Mouse (Mus musculus) kidney, embryonic 15.5 days (tissue): ENCODE measurements around the gene Alkbh4. TPM values are rescaled to one million over a fixed set of nuclear protein-coding genes. Genes with fewer than 3 reads are reported as not detected.
A peak's percentile ranks its signal among the peaks of the same experiment; 100 is the strongest.

Experiments used
- ATAC-seq: fragments of 200-750 bp; cut with Nextera tagmentation; replicated peaks from 2 replicates; pipeline ENCODE4 v1.8.0; 2017; ENCODE audit warnings: moderate TSS enrichment; ENCODE audit not compliant: low FRiP score
- H3K27ac ChIP-seq: fragments of 300-500 bp; sonication (generic); 2 replicates; pipeline ENCODE4 v1.5.1; 2015; ENCODE audit warnings: mild to moderate bottlenecking, inconsistent platforms
- H3K27me3 ChIP-seq: fragments of 300-500 bp; sonication (generic); 2 replicates; pipeline ENCODE4 v1.6.1; 2015; ENCODE audit warnings: inconsistent platforms
- H3K36me3 ChIP-seq: fragments of 300-500 bp; sonication (generic); 2 replicates; pipeline ENCODE4 v1.6.1; 2015; ENCODE audit warnings: inconsistent platforms
- H3K4me1 ChIP-seq: fragments of 300-500 bp; sonication (generic); 2 replicates; pipeline ENCODE4 v1.6.1; 2015; ENCODE audit warnings: inconsistent platforms
- H3K4me2 ChIP-seq: fragments of 300-500 bp; sonication (generic); 2 replicates; pipeline ENCODE4 v1.6.1; 2015; ENCODE audit warnings: moderate library complexity, mild to moderate bottlenecking, inconsistent platforms
- H3K4me3 ChIP-seq: fragments of 300-500 bp; sonication (generic); replicated peaks from 2 replicates; pipeline ENCODE4 v1.5.1; 2015; ENCODE audit warnings: mild to moderate bottlenecking, inconsistent platforms
- H3K9ac ChIP-seq: fragments of 300-500 bp; sonication (generic); 2 replicates; pipeline ENCODE4 v1.6.1; 2015; ENCODE audit warnings: mild to moderate bottlenecking, inconsistent platforms
- H3K9me3 ChIP-seq: fragments of 300-500 bp; sonication (generic); replicated peaks from 2 replicates; pipeline ENCODE4 v1.6.1; 2016; ENCODE audit warnings: inconsistent platforms
- WGBS: fragments of 180-500 bp; shearing (Covaris S2); methylation state at CpG from one replicate; pipeline ENCODE4 v1.1.7; 2015; ENCODE audit warnings: mixed read lengths; 5-methylcytosine and 5-hydroxymethylcytosine counted together
- polyA plus RNA-seq: library from polyadenylated mRNA; unstranded; fragments of >200 nt; fragmentation: Nextera tagmentation; extraction: Ambion mirVana; gene quantifications from 2 replicates; pipeline ENCODE4 v1.2.1, GENCODE M21; 2015

The Alkbh4 gene
- polyA plus RNA-seq = 15.7 and 16.9 TPM in 2 replicates

- no peaks in the 10 kb centered on the region for H3K27me3 ChIP-seq
- peak within 1 kb of the TSS; percentile 71 for H3K4me2 ChIP-seq
- peaks cover 44% of the 10 kb centered on the region for H3K36me3 ChIP-seq
- WGBS = under 1% methylated on average over 60 of the region's 60 CpGs
- peak within 1 kb of the TSS; percentile 84 for H3K27ac ChIP-seq
- H3K9me3 ChIP-seq = no peaks in the 10 kb centered on the region
- peak within 1 kb of the TSS; percentile 73 for H3K4me3 ChIP-seq
- ATAC-seq = peak; percentile 93
- peak within 1 kb of the TSS; percentile 79 for H3K9ac ChIP-seq
- peaks cover 22% of the 10 kb centered on the region for H3K4me1 ChIP-seq
Measured at GRCm38 (mm10) chr5:136135571-136136291, at the start of gene Alkbh4, which contains the start of gene Lrwd1. Alkbh4 (plus strand) TSS chr5:136136146. Lrwd1 (minus strand) TSS chr5:136136074.

- Histone ChIP-seq H3K4me2 (no peak overlapping the region), H3K9me3 (no peaks in the 10 kb centered on the region), H3K36me3 (no peaks in the 10 kb centered on the region), H3K27ac (no peak overlapping the region), H3K9ac (no peak overlapping the region), H3K4me1 (peaks cover 38% of the 10 kb centered on the region), H3K27me3 (no peaks in the 10 kb centered on the region), H3K4me3 (no peak overlapping the region)
- no peak for ATAC-seq
- 90% methylated on average over 8 of the region's 8 CpGs for WGBS
Measured at GRCm38 (mm10) chr5:136086290-136086689, 49.7 kb upstream of the Alkbh4 start.

- H3K27ac ChIP-seq = no peak overlapping the region
- H3K4me3 ChIP-seq = no peak overlapping the region
- 24% methylated on average over 14 of the region's 14 CpGs for WGBS
- H3K9me3 ChIP-seq = no peaks in the 10 kb centered on the region
- no peak overlapping the region for H3K4me2 ChIP-seq
- no peaks in the 10 kb centered on the region for H3K36me3 ChIP-seq
- no peak overlapping the region for H3K9ac ChIP-seq
- ATAC-seq = no peak
- no peaks in the 10 kb centered on the region for H3K27me3 ChIP-seq
- H3K4me1 ChIP-seq = peaks cover 30% of the 10 kb centered on the region
Measured at GRCm38 (mm10) chr5:136088821-136089575, 46.9 kb upstream of the Alkbh4 start.

- no peak for ATAC-seq
- no peaks in the 10 kb centered on the region for H3K27me3 ChIP-seq
- H3K9ac ChIP-seq = no peak overlapping the region
- WGBS = 65% methylated on average over 5 of the region's 5 CpGs
- no peak overlapping the region for H3K4me2 ChIP-seq
- H3K9me3 ChIP-seq = no peaks in the 10 kb centered on the region
- peaks cover 11% of the 10 kb centered on the region; the same call in 1 of the 2 replicates for H3K4me1 ChIP-seq
- no peak overlapping the region for H3K4me3 ChIP-seq
- no peak overlapping the region for H3K27ac ChIP-seq
- no peaks in the 10 kb centered on the region for H3K36me3 ChIP-seq
Measured at GRCm38 (mm10) chr5:136091927-136092326, 44.0 kb upstream of the Alkbh4 start.

GRCm38 (mm10) chr5:136094249-136095010 lies 41.5 kb upstream of the Alkbh4 start:
- Histone ChIP-seq H3K36me3 (no peaks in the 10 kb centered on the region), H3K4me3 (no peak overlapping the region), H3K4me1 (no peaks in the 10 kb centered on the region), H3K9ac (no peak overlapping the region), H3K27ac (no peak overlapping the region), H3K27me3 (no peaks in the 10 kb centered on the region), H3K4me2 (no peak overlapping the region), H3K9me3 (no peaks in the 10 kb centered on the region)
- ATAC-seq = no peak
- WGBS = 50% methylated on average over 8 of the region's 8 CpGs

GRCm38 (mm10) chr5:136095089-136095488 lies 40.9 kb upstream of the Alkbh4 start:
- H3K4me3 ChIP-seq = no peak overlapping the region
- no peaks in the 10 kb centered on the region for H3K9me3 ChIP-seq
- no peaks in the 10 kb centered on the region for H3K4me1 ChIP-seq
- WGBS = 71% methylated on average over 7 of the region's 7 CpGs
- H3K4me2 ChIP-seq = no peak overlapping the region
- H3K27me3 ChIP-seq = no peaks in the 10 kb centered on the region
- H3K36me3 ChIP-seq = no peaks in the 10 kb centered on the region
- no peak overlapping the region for H3K9ac ChIP-seq
- ATAC-seq = no peak
- no peak overlapping the region for H3K27ac ChIP-seq

- ATAC-seq = no peak
Measured at GRCm38 (mm10) chr5:136098536-136098935, 37.4 kb upstream of the Alkbh4 start.

GRCm38 (mm10) chr5:136102099-136102820 lies 33.7 kb upstream of the Alkbh4 start:
- H3K4me2 ChIP-seq = peak overlapping the region; percentile 71
- H3K27ac ChIP-seq = no peak overlapping the region
- no peaks in the 10 kb centered on the region for H3K9me3 ChIP-seq
- 0 out of 2 replicates have a peak overlapping the region, but pooled peaks have one; percentile 26 for H3K9ac ChIP-seq
- H3K4me1 ChIP-seq = peaks cover 9% of the 10 kb centered on the region
- H3K36me3 ChIP-seq = peaks cover 8% of the 10 kb centered on the region
- peak; percentile 84 for ATAC-seq
- peak overlapping the region; percentile 39 for H3K4me3 ChIP-seq
- WGBS = 8% methylated on average over 41 of the region's 41 CpGs
- H3K27me3 ChIP-seq = peaks cover 10% of the 10 kb centered on the region; the same call in 1 of the 2 replicates

More at GRCm38 (mm10) chr5:136098536-136098935, 37.4 kb upstream of the Alkbh4 start:
- Histone ChIP-seq H3K4me3 (no peak overlapping the region), H3K27ac (no peak overlapping the region), H3K4me1 (peaks cover 9% of the 10 kb centered on the region), H3K27me3 (peaks cover 10% of the 10 kb centered on the region; the same call in 1 of the 2 replicates), H3K4me2 (no peak overlapping the region), H3K36me3 (no peaks in the 10 kb centered on the region), H3K9me3 (no peaks in the 10 kb centered on the region), H3K9ac (no peak overlapping the region)
- WGBS = 82% methylated on average over 10 of the region's 10 CpGs

- Histone ChIP-seq H3K4me2 (no peak overlapping the region), H3K4me1 (peaks cover 9% of the 10 kb centered on the region), H3K9ac (no peak overlapping the region), H3K4me3 (no peak overlapping the region), H3K36me3 (peaks cover 8% of the 10 kb centered on the region), H3K27ac (no peak overlapping the region), H3K27me3 (peaks cover 10% of the 10 kb centered on the region; the same call in 1 of the 2 replicates), H3K9me3 (no peaks in the 10 kb centered on the region)
- 88% methylated on average over 5 of the region's 5 CpGs for WGBS
- no peak for ATAC-seq
Measured at GRCm38 (mm10) chr5:136104511-136104910, 31.4 kb upstream of the Alkbh4 start.

GRCm38 (mm10) chr5:136108486-136108885 lies 27.5 kb upstream of the Alkbh4 start:
- 54% methylated on average over 2 of the region's 2 CpGs for WGBS
- Histone ChIP-seq H3K4me3 (no peak overlapping the region), H3K9me3 (no peaks in the 10 kb centered on the region), H3K27me3 (no peaks in the 10 kb centered on the region), H3K4me1 (no peaks in the 10 kb centered on the region), H3K4me2 (no peak overlapping the region), H3K27ac (no peak overlapping the region), H3K36me3 (peaks cover 8% of the 10 kb centered on the region), H3K9ac (no peak overlapping the region)
- no peak for ATAC-seq

- Histone ChIP-seq H3K9ac (no peak overlapping the region), H3K4me3 (no peak overlapping the region), H3K4me1 (no peaks in the 10 kb centered on the region), H3K36me3 (peaks cover 8% of the 10 kb centered on the region), H3K27me3 (no peaks in the 10 kb centered on the region), H3K27ac (no peak overlapping the region), H3K9me3 (no peaks in the 10 kb centered on the region), H3K4me2 (no peak overlapping the region)
- no peak for ATAC-seq
- WGBS = 75% methylated on average over 3 of the region's 3 CpGs
Measured at GRCm38 (mm10) chr5:136109042-136109441, 26.9 kb upstream of the Alkbh4 start.
